Mouse (Mus musculus): ENCODE data around the gene Muc13. TPM values are rescaled to one million over a fixed set of nuclear protein-coding genes. Genes with fewer than 3 reads are reported as not detected.
A peak's percentile ranks its signal among the peaks of the same experiment; 100 is the strongest.

The Muc13 gene
- total RNA-seq, 1 experiment from 2014 or later: 198 TPM

DNA sequence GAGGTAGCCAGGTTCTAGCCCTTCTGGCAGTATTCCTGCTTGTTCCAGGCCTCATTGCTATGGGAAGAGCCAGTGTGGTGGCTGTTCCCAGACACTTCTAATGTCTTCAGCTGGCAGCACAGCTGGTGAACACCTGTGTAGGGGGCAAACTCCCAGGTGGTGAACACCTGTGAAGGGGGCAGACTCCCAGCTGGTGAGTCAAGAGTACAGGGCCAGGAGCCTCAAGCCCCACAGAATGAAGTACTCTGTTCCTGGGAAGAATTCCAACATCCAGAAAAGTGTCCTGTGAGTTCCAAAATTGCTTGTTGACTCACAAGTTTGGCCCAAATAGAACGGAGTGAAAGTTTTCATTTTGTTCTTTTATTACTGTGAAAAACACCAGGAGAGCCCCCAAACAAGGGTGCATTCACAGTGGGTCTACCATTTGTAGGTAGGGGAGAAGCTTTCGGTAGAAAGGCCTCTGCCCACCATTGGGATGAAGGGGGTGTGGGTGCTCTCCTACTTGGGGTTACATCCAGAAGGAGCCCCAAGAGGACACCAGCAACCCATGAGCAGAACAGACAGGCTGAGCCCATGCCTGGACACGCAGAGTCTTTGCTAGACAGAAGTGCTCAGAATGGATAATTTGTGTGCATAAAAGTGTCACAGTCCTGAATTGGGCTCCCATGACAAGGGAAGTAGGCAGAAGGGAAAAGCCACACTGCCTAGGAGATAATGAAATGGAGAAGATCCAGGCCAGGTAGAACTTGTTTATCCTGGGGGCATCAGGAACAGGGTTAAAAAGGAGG is 25.2 kb upstream of the Muc13 start:
- no peak for ATAC-seq (replicated peaks; ENCODE audit: low read depth, poor library complexity, severe bottlenecking)

- ATAC-seq (replicated peaks; ENCODE audit: low read depth, poor library complexity, severe bottlenecking): peak; percentile 92
These were observed 24.0 kb upstream of the Muc13 start for GRCm38 (mm10) chr16:33769848-33770247.

DNA sequence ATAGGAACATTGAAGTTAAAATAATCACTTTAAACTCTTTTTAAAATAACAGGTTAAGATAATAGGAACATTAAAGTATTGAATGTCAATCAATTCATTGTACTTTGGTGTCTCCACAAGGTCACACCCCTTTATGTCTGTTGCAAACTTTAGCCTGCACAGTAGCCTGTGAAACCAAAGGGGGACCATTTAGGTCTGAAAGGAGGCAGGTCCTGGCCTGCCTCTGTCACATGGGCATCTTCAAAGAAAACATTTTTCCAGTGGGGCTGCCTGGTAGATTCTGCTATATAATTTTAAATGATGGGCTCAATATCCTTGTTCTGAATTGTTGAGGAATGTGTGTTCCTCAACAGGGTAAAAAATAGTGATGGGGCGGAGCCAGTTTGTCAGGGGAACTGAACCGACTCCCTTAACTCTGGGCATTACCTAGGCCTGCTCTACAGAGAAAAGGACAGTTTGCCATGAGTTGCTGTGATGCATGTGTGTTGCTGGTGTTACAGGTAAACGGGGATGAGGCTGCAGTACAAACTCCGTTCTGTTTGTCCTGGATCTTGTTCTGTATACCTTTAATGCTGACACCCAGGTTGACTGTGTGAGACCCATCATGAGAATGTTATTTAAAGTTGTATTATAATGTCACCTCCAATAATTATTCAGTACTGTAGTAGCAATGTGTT is 22.9 kb upstream of the Muc13 start:
- ATAC-seq (replicated peaks; ENCODE audit: low read depth, poor library complexity, severe bottlenecking): no peak

DNA sequence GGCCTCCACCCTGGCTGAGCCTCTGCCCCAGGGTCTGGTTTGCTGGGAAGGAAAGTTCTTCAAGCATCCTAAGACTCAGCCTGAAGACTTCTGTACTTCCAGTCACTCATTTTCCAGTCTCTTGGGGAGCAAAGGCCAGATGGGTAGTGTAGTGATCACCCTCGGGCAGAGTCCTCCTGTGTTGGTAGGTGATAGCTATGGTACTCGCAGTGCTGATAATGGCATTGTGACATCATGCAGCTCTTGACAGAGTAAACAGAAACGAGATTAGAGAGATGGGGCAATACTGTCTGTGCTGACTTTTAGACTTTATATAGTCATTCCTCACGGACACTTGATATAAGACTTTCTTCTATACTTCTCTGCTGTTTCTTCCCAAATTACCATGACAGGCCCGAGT is 21.0 kb upstream of the Muc13 start:
- no peak for ATAC-seq (replicated peaks; ENCODE audit: low read depth, poor library complexity, severe bottlenecking)

- no peak for ATAC-seq (replicated peaks; ENCODE audit: low read depth, poor library complexity, severe bottlenecking)
These were observed 18.9 kb upstream of the Muc13 start for GRCm38 (mm10) chr16:33774972-33775371.

GRCm38 (mm10) chr16:33775733-33776335 is 18.0 kb upstream of the Muc13 start:
- ATAC-seq (replicated peaks; ENCODE audit: low read depth, poor library complexity, severe bottlenecking): no peak

DNA sequence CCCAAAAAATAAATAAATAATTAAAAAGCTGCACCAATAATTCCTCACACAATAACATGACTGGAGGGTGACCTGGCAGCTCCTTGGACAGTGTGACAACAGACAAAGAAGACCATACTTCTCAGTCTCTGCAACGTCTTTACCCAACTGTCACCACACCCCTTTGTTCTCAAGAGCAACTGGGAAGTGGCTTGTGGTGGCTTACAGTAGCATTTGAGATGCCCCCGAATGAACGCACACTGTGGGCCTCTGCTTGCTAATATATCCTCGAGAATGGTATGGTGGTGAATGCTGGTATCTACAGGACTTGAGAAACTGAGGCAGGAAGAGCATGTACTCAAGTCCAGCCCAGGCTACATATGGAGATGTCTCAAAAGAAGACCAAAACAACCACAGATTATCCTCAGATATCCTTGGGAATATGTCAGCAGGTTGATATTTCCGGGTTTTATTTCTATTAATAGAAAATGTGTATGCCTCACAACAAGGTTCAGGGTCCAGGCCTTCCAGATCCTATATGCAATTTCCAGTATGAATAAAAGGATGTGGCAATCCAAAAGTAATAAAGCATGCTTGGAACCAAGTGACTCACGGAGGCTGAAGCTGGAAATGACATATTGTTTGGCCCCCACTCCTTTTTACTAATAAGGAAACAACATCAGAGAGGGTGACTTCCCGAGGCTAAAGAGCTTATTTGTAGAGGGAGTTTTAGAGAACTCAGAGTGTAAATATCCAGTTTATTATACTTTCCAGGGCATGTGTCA is 16.9 kb upstream of the Muc13 start:
- ATAC-seq (replicated peaks; ENCODE audit: low read depth, poor library complexity, severe bottlenecking): peak; percentile 73

GRCm38 (mm10) chr16:33777607-33778006 is 16.2 kb upstream of the Muc13 start:
- ATAC-seq (replicated peaks; ENCODE audit: low read depth, poor library complexity, severe bottlenecking): no peak

GRCm38 (mm10) chr16:33781789-33782728 is 11.8 kb upstream of the Muc13 start:
- ATAC-seq (replicated peaks; ENCODE audit: low read depth, poor library complexity, severe bottlenecking): peak; percentile 44

DNA sequence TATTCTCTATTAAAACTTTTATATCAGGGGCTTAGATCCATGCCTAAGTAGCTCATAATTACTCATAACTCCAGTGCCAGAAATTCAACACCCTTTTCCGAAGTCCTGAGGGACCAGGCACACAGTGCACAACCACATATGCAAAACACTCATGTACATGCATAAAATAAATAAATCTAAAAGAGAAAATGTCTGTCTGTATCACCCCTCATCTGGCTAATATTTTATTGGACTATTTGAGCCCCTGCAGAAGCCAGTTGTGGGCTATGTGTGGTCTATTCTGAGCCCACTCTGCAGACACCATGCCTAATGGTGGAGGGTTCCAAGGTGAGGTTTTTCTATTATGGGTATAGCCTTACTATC is 11.1 kb upstream of the Muc13 start:
- ATAC-seq (replicated peaks; ENCODE audit: low read depth, poor library complexity, severe bottlenecking): no peak

GRCm38 (mm10) chr16:33784547-33784946 is 9.3 kb upstream of the Muc13 start:
- ATAC-seq (replicated peaks; ENCODE audit: low read depth, poor library complexity, severe bottlenecking): no peak

GRCm38 (mm10) chr16:33785092-33785704 is 8.6 kb upstream of the Muc13 start:
- ATAC-seq (replicated peaks; ENCODE audit: low read depth, poor library complexity, severe bottlenecking): peak; percentile 64

DNA sequence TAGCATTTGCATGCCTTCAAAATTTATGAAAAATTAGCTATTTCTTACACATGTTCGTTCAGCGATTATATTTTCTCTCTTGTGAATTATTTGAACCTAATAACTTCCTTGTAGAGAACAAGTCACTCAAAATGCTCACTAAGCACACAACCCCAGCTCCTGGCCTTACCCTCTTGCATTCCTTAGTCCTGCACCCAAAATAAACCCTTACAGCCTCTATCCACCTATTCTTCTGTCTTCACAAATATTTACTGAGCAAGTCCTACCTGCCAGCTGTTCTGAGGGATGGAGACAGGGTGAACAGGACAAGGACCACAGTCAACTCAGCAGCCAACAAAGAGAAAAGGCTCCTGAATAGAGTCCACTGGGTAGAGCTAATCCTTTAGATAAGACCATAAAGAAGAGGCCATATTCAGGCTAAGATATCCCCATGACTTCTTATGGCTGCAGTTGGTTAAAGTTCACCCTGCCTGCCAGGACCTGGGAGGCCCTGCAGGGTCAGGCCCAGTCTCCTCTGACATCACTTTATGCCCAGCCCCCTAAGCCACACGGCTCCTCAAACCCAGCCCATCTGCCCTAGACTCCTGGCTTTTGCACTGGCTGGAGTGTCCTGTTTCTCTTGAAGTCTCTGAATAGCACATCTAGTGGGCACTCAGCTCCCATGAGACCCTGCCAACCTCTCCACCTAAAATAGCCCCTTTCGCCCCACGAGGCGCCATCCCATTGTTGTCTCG is 7.0 kb upstream of the Muc13 start:
- ATAC-seq (replicated peaks; ENCODE audit: low read depth, poor library complexity, severe bottlenecking): peak; percentile 57

GRCm38 (mm10) chr16:33795106-33795505 is 1.3 kb downstream of the Muc13 start:
- ATAC-seq (replicated peaks; ENCODE audit: low read depth, poor library complexity, severe bottlenecking): no peak

DNA sequence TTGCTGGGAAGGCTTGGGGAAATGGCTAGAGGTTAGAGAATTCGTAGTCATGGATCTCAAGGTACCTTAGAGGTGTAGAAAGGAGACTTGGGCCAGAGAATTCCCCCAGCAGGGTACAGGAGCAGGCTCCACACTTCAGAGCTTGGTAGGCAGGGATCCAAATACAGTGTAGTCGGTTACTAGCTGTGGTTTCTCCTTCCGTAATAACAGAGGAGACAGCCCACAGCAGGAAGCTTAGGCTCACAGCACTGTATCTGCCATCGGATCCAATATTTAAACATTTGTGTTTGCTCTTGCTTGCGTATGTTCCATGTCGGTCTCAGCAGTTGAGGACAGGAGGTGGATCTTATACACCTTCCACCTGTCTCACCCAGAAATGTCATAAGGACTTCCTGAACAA is 2.0 kb downstream of the Muc13 start:
- peak; percentile 59 for ATAC-seq (replicated peaks; ENCODE audit: low read depth, poor library complexity, severe bottlenecking)

DNA sequence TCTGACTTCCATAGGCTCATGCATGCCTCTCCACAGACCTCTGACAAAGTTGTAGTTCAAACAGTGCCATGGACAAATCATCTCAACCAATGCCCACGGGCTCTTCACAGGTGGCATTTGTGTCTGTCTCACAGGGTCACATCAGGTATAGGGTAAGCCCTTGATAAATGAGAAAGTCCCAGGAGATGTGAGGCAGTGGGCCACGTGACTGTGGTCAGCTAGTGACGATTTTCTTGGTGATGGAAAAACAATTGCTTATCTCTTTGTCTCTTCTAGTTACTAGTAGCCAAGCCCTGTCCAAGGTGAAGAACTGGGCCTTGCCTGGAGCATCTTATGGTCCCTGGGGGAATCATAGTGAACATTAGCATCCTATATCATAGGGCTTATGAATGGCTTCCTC is 2.9 kb downstream of the Muc13 start:
- ATAC-seq (replicated peaks; ENCODE audit: low read depth, poor library complexity, severe bottlenecking): no peak

DNA sequence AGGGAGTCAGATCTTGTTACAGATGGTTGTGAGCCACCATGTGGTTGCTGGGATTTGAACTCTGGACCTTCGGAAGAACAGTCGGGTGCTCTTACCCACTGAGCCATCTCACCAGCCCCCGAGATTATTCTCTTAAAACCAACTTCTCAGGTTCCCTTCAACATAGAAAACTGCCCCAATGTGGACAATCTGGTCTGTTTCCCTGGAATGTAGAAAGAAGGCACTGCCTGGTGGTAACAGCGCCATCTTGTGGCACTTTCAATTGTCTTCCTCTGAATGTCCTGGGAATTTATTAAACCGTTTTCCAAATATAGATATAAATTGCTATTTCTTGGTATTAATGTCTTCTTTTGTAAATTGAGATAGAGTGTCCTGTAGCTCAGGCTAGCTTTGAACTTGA is 4.0 kb downstream of the Muc13 start:
- ATAC-seq (replicated peaks; ENCODE audit: low read depth, poor library complexity, severe bottlenecking): no peak; the same call in 1 of the 2 replicates

DNA sequence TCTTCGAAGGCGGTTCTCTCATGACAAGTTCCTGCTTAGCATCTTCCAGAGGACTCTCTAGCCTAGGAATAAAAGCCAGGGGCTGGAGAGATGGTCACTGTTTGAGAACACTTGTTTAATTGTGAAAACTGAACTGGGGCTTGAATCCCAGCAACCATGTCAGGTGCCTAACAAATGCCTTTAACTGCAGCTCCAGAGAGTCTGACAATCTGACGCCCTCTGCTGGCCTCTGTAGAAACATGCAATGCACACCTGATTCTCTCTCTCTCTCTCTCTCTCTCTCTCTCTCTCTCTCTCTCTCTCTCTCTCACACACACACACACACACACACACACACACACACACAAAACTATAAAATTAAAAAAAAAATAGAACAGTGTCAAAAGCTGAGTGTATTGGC is 16.2 kb downstream of the Muc13 start:
- no peak for ATAC-seq (replicated peaks; ENCODE audit: low read depth, poor library complexity, severe bottlenecking)
